Mouse (Mus musculus) neural tube, embryonic 10.5 days (tissue): Measurements from ENCODE around the gene Olfm2.

Experiments
- DNase-seq: peaks from one replicate; pipeline ENCODE4 v3.0.0-alpha.2; 2017; ENCODE audit warnings: low spot score; ENCODE audit errors: extremely low spot score

Olfm2 gene

GRCm38 (mm10) chr9:20746017-20746660, at the start of gene Olfm2:
Gene Olfm2 (minus strand): TSS chr9:20746349.
- peak; percentile 67 for DNase-seq

DNA sequence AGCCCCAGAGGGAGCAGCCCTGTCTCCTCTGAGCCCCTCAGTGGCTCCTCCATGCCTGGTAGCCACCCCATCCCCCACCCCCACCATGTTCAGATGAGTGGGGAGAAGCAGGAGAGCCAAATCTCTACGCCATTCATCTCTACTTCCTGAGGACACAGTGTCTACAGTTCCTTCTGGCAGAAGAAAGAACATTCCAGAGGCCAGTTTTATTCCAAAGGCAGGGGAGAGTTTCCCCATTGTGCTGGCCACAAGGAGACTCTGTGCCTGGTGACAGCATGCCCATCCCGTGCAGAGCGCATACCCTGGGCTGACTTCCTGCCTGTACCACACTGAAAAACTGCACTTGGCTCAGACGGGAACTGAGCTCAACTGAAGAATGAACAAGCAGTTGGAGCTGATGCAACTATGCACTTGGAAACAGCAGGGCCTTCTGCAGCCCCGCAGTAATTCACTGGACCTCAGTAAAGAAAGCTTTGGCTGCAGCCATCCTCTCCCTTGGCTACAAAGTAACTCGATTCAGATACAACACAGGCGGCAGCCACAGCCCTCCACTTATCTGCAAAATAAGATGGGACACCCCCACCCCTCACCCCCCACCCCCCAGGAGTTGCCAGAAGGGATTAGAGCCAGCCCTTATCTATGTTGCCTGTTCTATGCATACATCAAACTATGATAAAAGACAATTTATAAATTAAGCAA, 48.1 kb upstream of the Olfm2 start:
- DNase-seq = no peak

GRCm38 (mm10) chr9:20790345-20790744, 44.2 kb upstream of the Olfm2 start:
- no peak for DNase-seq

DNA sequence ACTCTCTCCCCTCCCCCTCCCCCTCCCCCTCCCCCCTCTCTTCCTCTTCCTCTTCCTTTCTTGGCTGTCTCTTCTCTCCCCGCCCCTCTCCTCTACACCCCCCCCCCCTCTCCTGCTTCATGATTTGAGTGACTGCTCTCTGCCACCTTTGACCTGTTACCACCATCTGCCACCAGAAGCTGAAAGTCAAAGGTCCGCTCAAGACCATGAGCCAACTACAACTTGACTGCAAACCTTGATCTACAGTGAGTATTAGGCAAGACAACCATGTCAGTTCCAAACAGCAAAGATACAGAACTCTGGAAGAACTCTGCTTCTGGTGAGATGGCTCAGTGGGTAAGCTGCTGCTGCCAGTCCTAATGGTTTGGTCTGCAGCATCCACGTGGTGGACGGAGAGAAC, 43.5 kb upstream of the Olfm2 start:
- no peak for DNase-seq

DNA sequence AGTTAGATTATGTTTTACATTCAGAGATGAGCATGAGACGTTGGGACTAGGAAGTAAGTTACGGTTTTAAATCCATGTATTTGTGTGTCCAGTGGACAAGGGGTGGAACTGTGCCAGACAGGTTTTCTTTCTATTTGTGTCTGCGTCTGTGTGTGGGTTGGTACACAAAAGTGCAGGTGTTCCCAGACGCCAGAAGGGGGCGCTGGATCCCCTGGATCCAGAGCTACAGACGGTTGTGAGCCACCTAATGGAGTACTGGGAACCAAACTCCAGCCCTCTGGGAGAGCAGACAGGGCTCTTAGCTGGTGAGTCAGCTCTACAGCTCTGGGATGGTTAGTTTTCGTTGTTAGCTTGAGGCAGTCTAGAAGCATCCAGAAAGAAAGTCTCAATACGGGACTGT, 41.8 kb upstream of the Olfm2 start:
- DNase-seq = no peak

DNA sequence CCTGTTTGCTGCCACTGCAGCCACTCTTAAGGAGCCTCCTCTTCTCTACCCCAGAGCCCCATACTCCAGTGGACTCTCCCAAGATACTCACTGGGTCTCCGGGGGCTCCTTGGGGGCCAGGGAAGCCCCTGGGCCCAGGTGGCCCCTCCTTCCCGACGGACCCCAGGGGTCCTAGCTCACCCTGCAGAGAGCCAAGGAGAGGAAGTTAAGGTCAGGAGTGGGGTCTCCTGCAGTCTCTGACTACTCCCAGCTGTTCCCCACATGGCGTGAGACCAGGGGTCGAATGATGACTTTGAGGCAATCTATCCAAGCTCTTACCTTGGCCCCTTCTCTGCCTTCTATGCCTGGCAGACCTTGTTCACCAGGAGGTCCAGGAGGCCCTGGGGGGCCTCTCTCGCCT, 38.9 kb upstream of the Olfm2 start:
- DNase-seq = no peak

DNA sequence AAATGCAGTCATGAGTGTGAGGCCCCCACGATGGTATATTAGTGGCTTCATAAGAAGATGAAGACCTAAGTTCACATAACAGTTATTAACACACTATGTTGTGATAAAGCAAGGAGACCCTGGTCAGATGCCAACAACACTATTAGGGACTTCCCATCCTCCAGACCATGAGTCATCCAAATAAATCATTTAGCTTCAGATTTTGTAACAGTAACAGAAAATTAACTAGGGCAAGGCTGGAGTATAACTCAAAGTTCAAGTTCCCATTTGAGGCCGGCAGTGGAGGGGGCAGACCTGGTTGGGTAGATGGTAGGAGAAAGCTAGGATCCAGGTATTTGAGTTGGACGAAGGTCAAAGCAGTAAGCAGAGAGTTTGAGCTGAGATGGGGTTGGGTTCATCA, 35.1 kb upstream of the Olfm2 start:
- DNase-seq = no peak

GRCm38 (mm10) chr9:20765274-20765673, 19.1 kb upstream of the Olfm2 start:
- no peak for DNase-seq

- no peak for DNase-seq
These were observed 16.9 kb upstream of the Olfm2 start for GRCm38 (mm10) chr9:20763099-20763498.

GRCm38 (mm10) chr9:20762197-20762961, 16.2 kb upstream of the Olfm2 start:
- DNase-seq = no peak

DNA sequence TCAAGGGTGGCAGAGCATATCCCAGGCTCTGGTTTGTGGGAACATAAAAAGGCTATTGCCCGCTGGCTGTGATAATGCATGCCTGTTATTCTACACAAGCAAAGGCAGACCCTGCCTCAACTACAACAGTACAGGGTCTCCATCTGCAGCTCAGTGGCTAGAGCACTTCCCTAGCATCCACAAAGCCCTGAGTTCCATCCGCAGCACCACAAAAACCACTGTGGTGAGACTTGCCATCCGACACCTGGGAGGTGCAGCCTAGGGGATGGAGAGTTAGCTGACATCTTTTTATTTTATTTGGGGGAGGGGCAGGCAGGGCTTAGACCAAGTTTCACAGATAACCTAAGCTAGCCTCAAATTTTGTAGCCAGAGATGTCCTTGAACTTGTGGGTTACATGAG, 15.2 kb upstream of the Olfm2 start:
- DNase-seq = no peak

GRCm38 (mm10) chr9:20760813-20761212, 14.7 kb upstream of the Olfm2 start:
- DNase-seq = no peak

- no peak for DNase-seq
These were observed 12.7 kb upstream of the Olfm2 start for GRCm38 (mm10) chr9:20758896-20759295.

DNA sequence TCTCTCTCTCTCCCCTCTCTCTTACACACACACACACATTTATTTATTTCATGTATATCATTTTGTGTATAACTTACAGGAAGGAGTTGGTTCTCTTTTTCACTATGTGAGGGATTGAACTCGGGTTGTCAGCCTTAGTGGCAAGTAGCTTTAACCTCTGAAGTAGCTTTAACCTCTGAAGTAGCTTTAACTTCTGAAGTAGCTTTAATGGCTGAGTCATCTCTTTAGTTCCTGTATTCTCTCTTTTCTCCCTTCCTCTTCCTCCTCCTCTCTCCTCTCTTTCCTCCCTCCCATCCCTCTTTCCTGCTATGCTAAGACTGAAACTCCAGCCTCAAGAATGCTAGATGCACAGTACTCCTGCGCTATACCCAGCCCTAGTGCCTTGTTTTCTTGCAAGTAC, 12.1 kb upstream of the Olfm2 start:
- DNase-seq = no peak

DNA sequence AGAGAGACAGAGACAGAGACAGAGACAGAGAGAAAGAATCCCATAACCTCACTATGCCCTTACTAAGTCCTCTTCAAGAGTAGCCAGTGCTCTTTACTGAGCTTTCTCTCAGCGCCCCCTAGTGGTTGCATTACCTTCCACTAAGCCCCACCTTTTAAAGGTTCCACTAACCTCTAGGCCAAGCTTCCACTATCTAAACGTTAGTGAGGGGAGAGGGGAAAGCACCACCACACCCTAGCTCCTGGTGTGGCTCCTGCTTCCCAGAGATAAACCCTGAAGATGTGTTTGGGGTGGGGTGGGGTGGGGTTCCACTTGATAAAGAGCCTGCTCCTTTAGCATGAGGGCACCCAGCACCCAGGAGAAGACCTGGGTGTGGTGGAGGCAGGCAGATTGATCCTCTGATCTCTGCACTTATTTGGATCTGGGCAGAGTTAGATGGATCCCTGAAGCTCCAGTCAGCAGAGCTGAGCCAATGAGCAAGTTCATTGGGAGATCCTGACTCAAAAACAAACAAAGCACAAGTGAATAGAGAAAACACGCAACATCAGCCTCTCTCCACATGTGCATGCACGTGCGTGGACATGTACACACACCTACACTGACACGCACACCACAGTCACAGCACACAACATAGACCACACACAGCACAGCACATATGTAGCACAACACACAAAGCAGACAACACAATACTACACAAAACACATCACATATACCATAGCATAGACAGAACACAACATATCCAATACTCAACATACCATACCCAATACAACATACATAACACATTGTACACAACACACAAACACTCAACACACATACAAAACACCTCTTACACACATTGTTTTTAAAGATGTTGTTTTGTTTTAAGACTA, 11.2 kb upstream of the Olfm2 start:
- peak; percentile 67 for DNase-seq

DNA sequence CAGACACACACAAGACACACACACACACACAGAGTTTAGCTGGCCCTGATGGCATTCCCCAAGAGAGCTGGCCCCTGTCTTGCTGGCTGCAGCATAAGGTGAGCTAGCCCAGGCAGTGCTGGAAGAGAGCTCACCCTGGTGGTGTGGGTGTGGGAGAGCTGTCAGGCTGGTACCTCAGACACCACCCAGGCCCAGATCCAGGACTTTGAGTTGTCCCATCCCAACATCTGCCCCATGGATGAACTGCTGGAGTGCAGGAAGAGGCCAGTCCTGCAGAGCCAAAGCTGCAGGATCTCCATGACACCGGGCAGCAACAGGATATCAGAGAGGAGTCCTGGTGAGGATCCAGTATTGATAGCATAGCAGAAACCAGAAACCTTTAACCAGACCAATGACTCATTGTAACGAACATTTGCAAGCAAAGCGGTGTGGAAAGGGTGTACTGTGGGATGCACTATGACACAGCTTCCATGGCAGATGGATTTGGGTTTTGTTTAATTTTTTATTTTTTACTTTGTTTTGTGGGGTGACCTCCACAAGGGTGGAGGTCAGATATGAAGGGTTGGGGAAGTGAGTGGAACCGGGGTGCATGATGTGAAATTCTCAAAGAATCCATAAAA, 10.0 kb upstream of the Olfm2 start:
- DNase-seq = no peak

GRCm38 (mm10) chr9:20754335-20754734, 8.2 kb upstream of the Olfm2 start:
- no peak for DNase-seq

- no peak for DNase-seq
These were observed 5.4 kb upstream of the Olfm2 start for GRCm38 (mm10) chr9:20751477-20752029.

DNA sequence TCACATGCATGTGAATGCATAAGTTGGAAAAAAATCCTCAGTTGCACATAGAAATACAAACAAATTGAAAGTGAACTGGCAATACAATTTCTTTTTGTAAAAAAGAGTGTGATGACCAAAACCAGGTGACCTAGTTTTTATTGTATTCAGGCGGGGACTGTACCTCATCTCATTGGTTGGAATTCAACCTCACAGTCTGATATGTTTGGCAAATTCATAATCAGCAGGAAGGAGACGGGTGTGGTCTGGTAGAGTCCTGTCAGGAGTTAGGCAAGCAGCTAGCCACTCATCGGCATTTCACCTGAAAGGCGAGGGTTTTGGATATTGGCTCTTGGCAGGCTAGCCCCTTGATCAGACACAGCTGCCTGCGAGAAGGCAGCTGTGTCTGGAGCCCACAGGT, 3.1 kb upstream of the Olfm2 start:
- DNase-seq = no peak

- no peak for DNase-seq
These were observed 2.4 kb upstream of the Olfm2 start for GRCm38 (mm10) chr9:20748540-20748939.

DNA sequence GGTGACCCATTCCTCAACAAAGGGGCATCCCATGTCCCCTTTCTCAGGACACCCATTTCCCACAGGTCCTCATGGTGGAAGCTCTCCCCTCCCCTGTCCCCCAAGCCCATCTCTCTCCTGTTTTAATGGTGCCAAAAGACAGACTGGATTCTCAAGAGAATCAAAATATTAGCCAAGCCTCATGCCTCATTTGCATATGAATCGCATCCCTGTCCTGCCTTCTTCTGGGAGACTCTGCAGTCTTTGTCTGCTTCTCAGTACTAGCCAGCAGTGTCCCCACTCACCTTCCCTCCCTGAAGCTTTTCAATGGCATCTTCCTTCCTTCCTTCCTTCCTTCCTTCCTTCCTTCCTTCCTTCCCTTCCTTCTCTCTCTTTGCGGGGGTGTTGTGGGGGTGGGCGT, 1.5 kb upstream of the Olfm2 start:
- DNase-seq = no peak
